Mouse (Mus musculus) olfactory bulb, adult 2 months (tissue): ENCODE measurements around the gene Sirt2.

Experiments
- CTCF ChIP-seq: fragments of 200-500 bp; IDR thresholded peaks from 2 replicates; pipeline ENCODE4 v1.5.1; 2012; ENCODE audit warnings: low read depth, mild to moderate bottlenecking, low read length, moderate library complexity; ENCODE audit not compliant: insufficient read depth
- POLR2A ChIP-seq: fragments of 200-500 bp; IDR thresholded peaks from 2 replicates; pipeline ENCODE4 v1.6.1; 2012; ENCODE audit warnings: mild to moderate bottlenecking, low read depth, low read length, moderate library complexity; ENCODE audit not compliant: insufficient read depth

GRCm38 (mm10) chr7:28806869-28807268 is 40.3 kb downstream of the Sirt2 start:
- no peak for TF ChIP-seq CTCF
- TF ChIP-seq POLR2A, result no peak
